Mouse (Mus musculus) olfactory bulb, adult 2 months (tissue): ENCODE results near the gene Abraxas2.

Experiments
- CTCF ChIP-seq: fragments of 200-500 bp; IDR thresholded peaks from 2 replicates; pipeline ENCODE4 v1.5.1; 2012; ENCODE audit warnings: low read depth, mild to moderate bottlenecking, low read length, moderate library complexity; ENCODE audit not compliant: insufficient read depth
- POLR2A ChIP-seq: fragments of 200-500 bp; IDR thresholded peaks from 2 replicates; pipeline ENCODE4 v1.6.1; 2012; ENCODE audit warnings: mild to moderate bottlenecking, low read depth, low read length, moderate library complexity; ENCODE audit not compliant: insufficient read depth

GRCm38 (mm10) chr7:132842455-132842854, 16.6 kb upstream of the Abraxas2 start:
- TF ChIP-seq CTCF (no peak), POLR2A (no peak)
